Mouse (Mus musculus) neural tube, embryonic 14.5 days (tissue): Measurements from ENCODE around the gene Ccdc61. TPM values are rescaled to one million over a fixed set of nuclear protein-coding genes. Genes with fewer than 3 reads are reported as not detected.
A peak's percentile ranks its signal among the peaks of the same experiment; 100 is the strongest.
"Not testable (repeated sequence)": the region's sequence is repeated elsewhere in the genome, so short reads cannot be mapped to it uniquely, and the experiment has no call there.

Source experiments
- ATAC-seq: fragments of 200-750 bp; cut with Nextera tagmentation; 2 replicates; pipeline ENCODE4 v1.8.0; 2017; ENCODE audit warnings: low read depth, mild to moderate bottlenecking, moderate TSS enrichment, moderate library complexity
- H3K27ac ChIP-seq: fragments of 300-500 bp; sonication (generic); 2 replicates; pipeline ENCODE4 v1.5.1; 2014; ENCODE audit warnings: low read depth, mild to moderate bottlenecking, control low read depth, low read length, moderate library complexity, mixed read lengths
- H3K27me3 ChIP-seq: fragments of 300-500 bp; sonication (generic); 2 replicates; pipeline ENCODE4 v1.6.1; 2014; ENCODE audit warnings: low read length; ENCODE audit not compliant: control insufficient read depth, insufficient read depth
- H3K36me3 ChIP-seq: fragments of 300-500 bp; sonication (generic); 2 replicates; pipeline ENCODE4 v1.6.1; 2014; ENCODE audit warnings: low read length, mixed read lengths; ENCODE audit not compliant: control insufficient read depth, insufficient read depth
- H3K4me1 ChIP-seq: fragments of 300-500 bp; sonication (generic); 2 replicates; pipeline ENCODE4 v1.6.1; 2014; ENCODE audit warnings: low read length; ENCODE audit not compliant: control insufficient read depth, insufficient read depth
- H3K4me2 ChIP-seq: fragments of 300-500 bp; sonication (generic); 2 replicates; pipeline ENCODE4 v1.6.1; 2014; ENCODE audit warnings: mild to moderate bottlenecking, low read depth, low read length, control low read depth
- H3K4me3 ChIP-seq: fragments of 300-500 bp; sonication (generic); 2 replicates; pipeline ENCODE4 v1.5.1; 2014; ENCODE audit warnings: low read depth, low read length, control low read depth, mixed read lengths
- H3K9ac ChIP-seq: fragments of 300-500 bp; sonication (generic); replicated peaks from 2 replicates; pipeline ENCODE4 v1.6.1; 2014; ENCODE audit warnings: low read depth, mild to moderate bottlenecking, control low read depth, low read length, mixed read lengths
- H3K9me3 ChIP-seq: fragments of 300-500 bp; sonication (generic); 2 replicates; pipeline ENCODE4 v1.6.1; 2016; ENCODE audit warnings: low read length; ENCODE audit not compliant: control insufficient read depth
- WGBS: fragments of 180-500 bp; shearing (Covaris S2); extraction: QIAGEN DNeasy Blood & Tissue Kit; methylation state at CpG from one replicate; pipeline ENCODE4 v1.1.7; 2014; 5-methylcytosine and 5-hydroxymethylcytosine counted together
- polyA plus RNA-seq: library from polyadenylated mRNA; unstranded; fragments of >200 nt; fragmentation: Nextera tagmentation; extraction: Ambion mirVana; gene quantifications from 2 replicates; pipeline ENCODE4 v1.2.1, GENCODE M21; 2014

The Ccdc61 gene
- polyA plus RNA-seq, 1 experiment from 2014 or later, result 20.2 TPM

DNA sequence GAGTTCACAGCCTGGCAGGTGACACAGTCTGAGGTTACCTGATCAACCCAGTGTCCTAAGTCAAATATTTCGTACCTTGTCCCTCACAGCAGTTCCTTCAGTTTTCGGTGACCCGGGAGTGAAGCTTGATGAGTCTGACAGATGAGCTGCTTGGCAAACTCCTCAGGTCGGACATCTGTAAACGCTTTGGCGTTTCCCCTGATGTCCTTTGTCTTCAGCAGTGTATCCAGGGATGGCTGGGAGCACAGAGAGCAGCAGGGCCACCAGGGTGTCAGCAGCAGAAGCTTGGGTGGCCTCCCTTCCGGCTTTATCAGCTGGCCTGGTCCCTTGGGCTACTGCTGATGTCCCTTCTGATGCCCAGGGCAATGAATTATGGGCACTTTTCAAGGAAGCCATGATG lies 31.5 kb downstream of the Ccdc61 start:
- ATAC-seq, result no peak

DNA sequence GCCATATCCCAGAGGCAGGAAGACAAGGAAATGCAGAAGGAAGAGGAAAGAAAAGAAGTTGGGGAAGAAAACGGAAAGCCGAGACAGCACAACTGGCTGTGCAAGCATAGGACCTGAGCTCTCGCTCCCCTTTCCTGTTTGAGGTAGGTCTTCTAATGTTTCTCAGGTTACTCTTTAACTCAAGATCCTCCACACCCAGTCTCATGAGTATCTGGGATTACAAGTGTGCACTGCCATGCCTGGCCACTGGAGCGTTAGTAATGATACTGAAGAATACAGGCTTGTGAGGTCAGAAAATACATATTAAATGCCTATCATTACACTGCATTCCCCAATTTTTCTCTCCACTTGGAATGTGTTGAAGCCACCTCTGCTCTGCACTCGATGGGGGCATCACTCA lies 34.8 kb downstream of the Ccdc61 start:
- ATAC-seq, result no peak

More for the DNA sequence above, 31.5 kb downstream of the Ccdc61 start:
- H3K4me1 ChIP-seq, result no peaks in the 10 kb centered on the region
- no peak overlapping the region for H3K27ac ChIP-seq
- no peaks in the 10 kb centered on the region for H3K9me3 ChIP-seq
- H3K9ac ChIP-seq, result no peak overlapping the region
- no peak overlapping the region for H3K4me2 ChIP-seq
- no peaks in the 10 kb centered on the region for H3K36me3 ChIP-seq
- 83% methylated on average over 7 of the region's 7 CpGs for WGBS
- H3K27me3 ChIP-seq, result no peaks in the 10 kb centered on the region
- H3K4me3 ChIP-seq, result no peak overlapping the region

GRCm38 (mm10) chr7:18873253-18873652 lies 37.0 kb downstream of the Ccdc61 start:
- Histone ChIP-seq H3K27me3 (no peaks in the 10 kb centered on the region), H3K27ac (no peak overlapping the region), H3K9ac (peak overlapping the region; percentile 41; the same call in 1 of the 2 replicates), H3K4me2 (peak overlapping the region; percentile 54), H3K4me1 (0 out of 2 replicates have a peak, but pooled peaks cover 3% of the 10 kb centered on the region), H3K9me3 (no peaks in the 10 kb centered on the region), H3K4me3 (peak overlapping the region; percentile 37), H3K36me3 (no peaks in the 10 kb centered on the region)
- ATAC-seq, result peak; percentile 83
- WGBS, result under 1% methylated on average over 10 of the region's 10 CpGs

More for the DNA sequence above, 34.8 kb downstream of the Ccdc61 start:
- Histone ChIP-seq H3K4me3 (no peak overlapping the region), H3K4me2 (no peak overlapping the region), H3K9me3 (no peaks in the 10 kb centered on the region), H3K36me3 (no peaks in the 10 kb centered on the region), H3K27ac (no peak overlapping the region), H3K4me1 (0 out of 2 replicates have a peak, but pooled peaks cover 3% of the 10 kb centered on the region), H3K9ac (no peak overlapping the region), H3K27me3 (no peaks in the 10 kb centered on the region)
- WGBS, result 95% methylated on average over 5 of the region's 5 CpGs

- H3K9me3 ChIP-seq, result no peaks in the 10 kb centered on the region
- peak overlapping the region; percentile 37 for H3K4me3 ChIP-seq
- no peaks in the 10 kb centered on the region for H3K36me3 ChIP-seq
- H3K9ac ChIP-seq, result peak overlapping the region; percentile 41
- no peaks in the 10 kb centered on the region for H3K27me3 ChIP-seq
- 0 out of 2 replicates have a peak, but pooled peaks cover 3% of the 10 kb centered on the region for H3K4me1 ChIP-seq
- no peak overlapping the region for H3K27ac ChIP-seq
- peak overlapping the region; percentile 54 for H3K4me2 ChIP-seq
- 2% methylated on average over 7 of the region's 7 CpGs for WGBS
- ATAC-seq, result peak; percentile 70
Measured at GRCm38 (mm10) chr7:18872816-18873215, 37.4 kb downstream of the Ccdc61 start.

DNA sequence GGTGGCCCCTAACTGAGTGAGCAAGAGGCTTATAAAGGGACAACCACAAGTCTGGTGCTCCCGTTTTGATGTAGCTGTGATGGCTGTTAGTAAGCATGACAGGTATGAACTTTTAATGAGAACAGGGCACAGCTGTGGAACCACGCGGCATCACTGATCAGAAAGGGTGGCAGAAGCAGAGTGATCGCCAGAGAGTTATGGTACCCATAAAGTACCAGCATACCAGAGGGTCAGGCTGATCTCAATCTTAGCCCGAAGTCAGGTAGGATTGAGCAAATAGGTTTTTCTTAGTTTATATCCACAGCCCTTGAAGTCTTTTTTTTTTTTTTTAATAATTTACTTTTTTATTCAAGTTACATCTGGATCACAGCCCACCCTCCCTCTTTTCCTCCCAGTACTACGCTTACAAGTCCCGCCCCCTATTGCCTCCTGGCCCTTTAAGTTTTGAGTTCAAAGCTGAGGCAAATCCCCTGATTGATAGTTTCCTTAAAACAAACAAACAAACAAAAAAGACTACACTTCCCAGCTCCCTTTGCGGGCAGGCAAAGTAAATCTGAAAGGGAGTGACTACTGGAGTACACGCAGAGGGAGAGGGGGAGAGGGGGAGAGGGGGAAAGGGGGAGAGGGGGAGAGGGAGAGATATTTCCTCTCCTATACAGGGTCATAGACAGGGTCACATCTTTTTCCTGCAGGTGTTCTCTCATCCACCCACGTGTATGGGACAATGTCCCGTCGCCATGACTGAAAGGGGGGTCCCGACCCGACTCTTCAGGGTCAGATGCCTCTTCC lies 38.0 kb downstream of the Ccdc61 start:
- Histone ChIP-seq H3K4me2 (peak overlapping the region; percentile 54), H3K27me3 (no peaks in the 10 kb centered on the region), H3K9ac (peak overlapping the region; percentile 41), H3K27ac (no peak overlapping the region), H3K9me3 (no peaks in the 10 kb centered on the region), H3K36me3 (no peaks in the 10 kb centered on the region), H3K4me3 (peak overlapping the region; percentile 37), H3K4me1 (0 out of 2 replicates have a peak, but pooled peaks cover 3% of the 10 kb centered on the region)
- peak; percentile 59 for ATAC-seq
- 31% methylated on average over 13 of the region's 14 CpGs for WGBS

DNA sequence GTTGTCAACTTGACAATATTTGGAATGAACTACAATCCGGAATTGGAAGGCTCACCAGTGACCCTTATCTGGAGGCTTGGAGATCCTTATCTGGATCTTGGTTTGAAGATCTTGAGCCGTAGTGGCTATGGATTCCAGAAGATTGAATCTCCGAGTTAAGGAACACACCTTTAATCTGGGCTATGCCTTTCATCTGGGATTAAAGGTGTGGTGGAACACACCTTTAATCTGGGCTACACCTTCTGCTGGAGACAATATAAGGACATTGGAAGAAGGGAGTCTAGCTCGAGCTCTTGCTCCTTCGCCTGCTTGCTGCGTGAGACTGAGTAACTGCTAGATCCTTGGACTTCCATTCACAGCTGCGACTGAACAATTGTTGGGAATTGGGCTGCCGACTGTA lies 39.2 kb downstream of the Ccdc61 start, which contains the start of gene Pglyrp1:
Gene Pglyrp1 (plus strand): TSS at position 301 of the 400 bp plus-strand sequence.
- not testable (repeated sequence) for H3K4me1 ChIP-seq
- WGBS, result no CpG with 5 or more reads among the region's 8 CpGs

DNA sequence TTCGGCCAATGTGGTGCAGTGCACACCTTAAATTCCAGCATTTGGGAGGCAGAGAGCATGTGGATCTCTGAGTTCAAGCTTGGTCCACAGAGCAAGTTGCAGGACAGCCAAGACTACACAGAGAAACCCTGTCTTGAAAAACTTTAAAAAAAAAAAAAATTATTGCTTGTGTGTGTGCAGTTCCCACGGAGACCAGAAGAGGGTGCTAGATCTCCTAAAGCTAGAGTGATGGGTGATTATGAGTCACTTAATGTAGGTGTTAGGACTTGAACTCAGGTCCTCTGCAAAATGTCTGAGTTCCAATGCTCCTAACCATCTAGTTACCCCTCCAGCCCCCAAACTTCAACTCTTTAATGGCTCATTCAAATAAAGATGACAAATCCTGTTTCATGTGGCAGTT lies 41.7 kb downstream of the Ccdc61 start:
- H3K36me3 ChIP-seq, result no peaks in the 10 kb centered on the region
- H3K4me3 ChIP-seq, result no peak overlapping the region
- H3K4me1 ChIP-seq, result 0 out of 2 replicates have a peak, but pooled peaks cover 3% of the 10 kb centered on the region
- no peak for ATAC-seq
- no peaks in the 10 kb centered on the region for H3K27me3 ChIP-seq
- no peak overlapping the region for H3K9ac ChIP-seq
- H3K4me2 ChIP-seq, result no peak overlapping the region
- H3K27ac ChIP-seq, result no peak overlapping the region
- H3K9me3 ChIP-seq, result no peaks in the 10 kb centered on the region
- WGBS, result 86% methylated on average over 2 of the region's 2 CpGs

More for the DNA sequence above, 39.2 kb downstream of the Ccdc61 start, which contains the start of gene Pglyrp1:
- ATAC-seq, H3K9me3 ChIP-seq, H3K36me3 ChIP-seq, H3K4me2 ChIP-seq, H3K27ac ChIP-seq, H3K4me3 ChIP-seq, H3K9ac ChIP-seq, H3K27me3 ChIP-seq: not testable (repeated sequence)

DNA sequence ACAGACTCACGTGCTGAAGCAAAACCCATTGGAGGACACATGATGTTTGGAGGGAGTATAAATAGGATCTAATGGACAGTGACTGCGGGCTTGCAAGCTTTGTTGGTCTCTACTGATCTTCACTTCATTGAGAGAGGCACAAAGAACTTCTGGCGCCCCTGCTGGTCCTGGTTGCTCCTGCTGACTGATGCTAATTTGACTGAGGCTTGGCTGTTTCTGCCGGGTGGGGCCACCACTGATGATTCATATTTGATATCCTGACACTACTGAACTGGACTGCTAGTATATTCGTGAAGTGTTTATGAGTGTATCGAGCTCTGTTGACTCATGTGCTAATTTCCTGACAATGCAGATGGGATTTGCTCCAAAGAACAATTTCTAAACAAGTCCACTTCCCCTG lies 47.4 kb downstream of the Ccdc61 start:
- ATAC-seq, result no peak
- 87% methylated on average over 6 of the region's 6 CpGs for WGBS
- no peak overlapping the region for H3K27ac ChIP-seq

DNA sequence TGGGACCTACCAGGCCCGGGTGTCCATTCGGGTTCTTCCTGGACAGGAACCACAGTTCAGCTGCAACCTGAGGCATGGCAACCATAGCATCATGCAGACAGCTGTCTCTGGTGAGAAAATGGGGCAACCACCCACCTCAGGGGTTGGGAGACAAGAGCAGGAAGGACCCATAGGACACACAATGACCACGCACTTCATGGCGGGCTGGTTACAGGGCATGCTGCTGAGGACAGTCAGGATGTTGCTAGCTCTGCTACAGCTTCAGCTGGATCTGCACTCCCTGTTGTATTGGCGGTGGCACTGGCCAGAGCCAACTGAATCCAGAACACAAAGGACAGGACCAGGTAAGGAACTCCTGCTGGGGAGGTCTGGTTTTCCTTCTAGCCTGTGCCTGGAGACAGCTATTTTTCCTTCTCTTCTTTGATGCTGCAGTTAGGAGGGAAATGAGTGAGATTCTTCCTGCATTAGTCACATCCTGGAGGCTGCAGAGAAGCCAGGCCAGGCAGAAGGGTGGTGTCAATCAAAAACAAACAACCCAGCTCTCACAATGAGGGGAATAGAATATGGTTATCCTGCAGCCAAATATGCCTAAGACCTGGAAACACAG lies 51.8 kb downstream of the Ccdc61 start:
- Histone ChIP-seq H3K36me3 (no peaks in the 10 kb centered on the region), H3K9me3 (no peaks in the 10 kb centered on the region), H3K4me3 (no peak overlapping the region), H3K27me3 (no peaks in the 10 kb centered on the region), H3K9ac (no peak overlapping the region), H3K4me1 (no peaks in the 10 kb centered on the region), H3K4me2 (no peak overlapping the region), H3K27ac (no peak overlapping the region)
- ATAC-seq, result no peak
- WGBS, result 86% methylated on average over 5 of the region's 5 CpGs

More for the DNA sequence above, 47.4 kb downstream of the Ccdc61 start:
- Histone ChIP-seq H3K9me3 (no peaks in the 10 kb centered on the region), H3K4me1 (no peaks in the 10 kb centered on the region), H3K4me2 (no peak overlapping the region), H3K9ac (no peak overlapping the region), H3K36me3 (no peaks in the 10 kb centered on the region), H3K4me3 (no peak overlapping the region), H3K27me3 (no peaks in the 10 kb centered on the region)
